Mouse (Mus musculus): ENCODE results near the gene Grrp1. TPM values are rescaled to one million over a fixed set of nuclear protein-coding genes. Genes with fewer than 3 reads are reported as not detected.

The Grrp1 gene
- polyA plus RNA-seq, 1 experiment from 2014 or later, result 5.8 TPM

DNA sequence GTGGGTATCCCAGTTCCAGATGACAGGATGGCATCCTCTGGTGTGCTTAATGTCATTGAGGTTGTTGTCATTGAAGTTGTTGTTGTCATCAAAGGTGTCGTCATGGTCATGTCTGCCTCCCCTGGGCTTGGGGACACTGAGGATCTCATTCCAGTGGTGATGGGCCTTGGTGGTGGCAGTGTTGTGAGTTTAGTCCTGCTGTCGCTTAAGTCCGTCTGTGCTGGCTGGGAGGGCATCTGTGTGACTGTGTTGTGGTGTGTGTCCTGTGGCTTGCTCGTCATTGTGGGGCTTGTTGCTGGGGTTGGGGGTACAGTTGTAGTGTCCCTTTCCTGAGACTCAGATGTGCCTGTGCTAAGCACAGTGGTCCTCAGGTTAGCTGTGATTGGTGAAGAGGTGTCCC lies 51.0 kb downstream of the Grrp1 start, which contains the start of gene Gm7534:
Gm7534 (minus strand) TSS at position 101 of the 400 bp plus-strand sequence.
- no peak within 1 kb of the TSS for H3K4me2 ChIP-seq (ENCODE audit: low read depth, low read length)
- no peaks in the 10 kb centered on the region for H3K27me3 ChIP-seq (ENCODE audit: control insufficient read depth, insufficient read depth, low read length)
- no peaks in the 10 kb centered on the region for H3K9me3 ChIP-seq (replicated peaks; ENCODE audit: control insufficient read depth, low read length)
- no peak within 1 kb of the TSS for H3K27ac ChIP-seq (ENCODE audit: low read length)
- H3K4me1 ChIP-seq (ENCODE audit: control insufficient read depth, insufficient read depth, low read length), result no peaks in the 10 kb centered on the region
- no peak for ATAC-seq (replicated peaks; ENCODE audit: extremely low read depth, insufficient read depth, low FRiP score)
- no peak within 1 kb of the TSS for H3K9ac ChIP-seq (ENCODE audit: low read length)
- H3K4me3 ChIP-seq (ENCODE audit: low read length), result no peak within 1 kb of the TSS
- H3K36me3 ChIP-seq (ENCODE audit: control insufficient read depth, insufficient read depth), result no peaks in the 10 kb centered on the region
- WGBS, result 81% methylated on average over 4 of the region's 4 CpGs

Other genes with a start within 250 kb of the Grrp1 start
- 0.09 TPM in 1 of 2 replicates, not detected in the other for gene Lin28a, start 235.3 kb downstream of the Grrp1 start, polyA plus RNA-seq (2015; fragmentation: Nextera tagmentation; extraction: Ambion mirVana)
- 0.09 TPM in 1 of 2 replicates, not detected in the other for gene Zfp683, start 200.3 kb downstream of the Grrp1 start, polyA plus RNA-seq (2015; fragmentation: Nextera tagmentation; extraction: Ambion mirVana)
- 0.37 and 0.91 TPM in 2 replicates for gene Crybg2, start 193.3 kb downstream of the Grrp1 start, polyA plus RNA-seq (2015; fragmentation: Nextera tagmentation; extraction: Ambion mirVana)
- 16.6 and 28.6 TPM in 2 replicates for gene Cd52, start 159.0 kb downstream of the Grrp1 start, polyA plus RNA-seq (2015; fragmentation: Nextera tagmentation; extraction: Ambion mirVana)
- 3.5 and 3.9 TPM in 2 replicates for gene Ubxn11, start 151.5 kb downstream of the Grrp1 start, polyA plus RNA-seq (2015; fragmentation: Nextera tagmentation; extraction: Ambion mirVana)
- gene Sh3bgrl3, start 125.3 kb downstream of the Grrp1 start, polyA plus RNA-seq (2015; fragmentation: Nextera tagmentation; extraction: Ambion mirVana), result 213 and 218 TPM in 2 replicates
- gene Cep85, start 67.0 kb downstream of the Grrp1 start, polyA plus RNA-seq (2015; fragmentation: Nextera tagmentation; extraction: Ambion mirVana), result 44.2 and 51.5 TPM in 2 replicates
- gene Gm7534, start 51.1 kb downstream of the Grrp1 start, polyA plus RNA-seq (2015; fragmentation: Nextera tagmentation; extraction: Ambion mirVana), result 0.05 TPM in 1 of 2 replicates, not detected in the other
- not detected in 2 replicates for gene Catsper4, start 26.7 kb downstream of the Grrp1 start, polyA plus RNA-seq (2015; fragmentation: Nextera tagmentation; extraction: Ambion mirVana)
- 1.1 and 2.3 TPM in 2 replicates for gene Cnksr1, start 15.7 kb downstream of the Grrp1 start, polyA plus RNA-seq (2015; fragmentation: Nextera tagmentation; extraction: Ambion mirVana)
- gene E130218I03Rik, start 10.4 kb downstream of the Grrp1 start, polyA plus RNA-seq (2015; fragmentation: Nextera tagmentation; extraction: Ambion mirVana), result 0.22 TPM in 1 of 2 replicates, not detected in the other
- 8.7 and 9.5 TPM in 2 replicates for gene Zfp593, start 8.5 kb downstream of the Grrp1 start, polyA plus RNA-seq (2015; fragmentation: Nextera tagmentation; extraction: Ambion mirVana)
- gene Gm30191, start 7.2 kb downstream of the Grrp1 start, polyA plus RNA-seq (2015; fragmentation: Nextera tagmentation; extraction: Ambion mirVana), result not detected in 2 replicates
- 13.0 and 13.9 TPM in 2 replicates for gene Pdik1l, start 33.8 kb upstream of the Grrp1 start, polyA plus RNA-seq (2015; fragmentation: Nextera tagmentation; extraction: Ambion mirVana)
- 175 and 177 TPM in 2 replicates for gene Trim63, start 61.0 kb upstream of the Grrp1 start, polyA plus RNA-seq (2015; fragmentation: Nextera tagmentation; extraction: Ambion mirVana)
- gene Slc30a2, start 89.1 kb upstream of the Grrp1 start, polyA plus RNA-seq (2015; fragmentation: Nextera tagmentation; extraction: Ambion mirVana), result 0.21 and 0.42 TPM in 2 replicates
- gene Extl1, start 129.7 kb upstream of the Grrp1 start, polyA plus RNA-seq (2015; fragmentation: Nextera tagmentation; extraction: Ambion mirVana), result 2.6 and 2.8 TPM in 2 replicates
- gene Pafah2, start 142.2 kb upstream of the Grrp1 start, polyA plus RNA-seq (2015; fragmentation: Nextera tagmentation; extraction: Ambion mirVana), result 9.6 and 10.5 TPM in 2 replicates
- 936 and 979 TPM in 2 replicates for gene Stmn1, start 214.2 kb upstream of the Grrp1 start, polyA plus RNA-seq (2015; fragmentation: Nextera tagmentation; extraction: Ambion mirVana)
- 12.4 and 13.2 TPM in 2 replicates for gene Paqr7, start 242.6 kb upstream of the Grrp1 start, polyA plus RNA-seq (2015; fragmentation: Nextera tagmentation; extraction: Ambion mirVana)

Data from heart, embryonic 16.5 days (tissue).